Mouse (Mus musculus) midbrain, embryonic 16.5 days (tissue): ENCODE data around the gene Marc2. TPM values are rescaled to one million over a fixed set of nuclear protein-coding genes. Genes with fewer than 3 reads are reported as not detected.

Source experiments
- ATAC-seq: fragments of 200-750 bp; cut with Nextera tagmentation; 2 replicates; pipeline ENCODE4 v1.8.0; 2017; ENCODE audit warnings: moderate TSS enrichment
- H3K27ac ChIP-seq: fragments of 300-500 bp; sonication (generic); 2 replicates; pipeline ENCODE4 v1.5.1; 2014; ENCODE audit warnings: mild to moderate bottlenecking, low read length, mixed read lengths
- H3K27me3 ChIP-seq: fragments of 300-500 bp; sonication (generic); 2 replicates; pipeline ENCODE4 v1.6.1; 2014; ENCODE audit warnings: low read depth, low read length, mixed read lengths; ENCODE audit not compliant: control insufficient read depth, insufficient read depth
- H3K36me3 ChIP-seq: fragments of 300-500 bp; sonication (generic); 2 replicates; pipeline ENCODE4 v1.6.1; 2014; ENCODE audit warnings: mild to moderate bottlenecking, low read length, moderate library complexity, mixed read lengths; ENCODE audit not compliant: control insufficient read depth, insufficient read depth
- H3K4me1 ChIP-seq: fragments of 300-500 bp; sonication (generic); 2 replicates; pipeline ENCODE4 v1.6.1; 2014; ENCODE audit warnings: mild to moderate bottlenecking, low read length, mixed read lengths; ENCODE audit not compliant: control insufficient read depth, insufficient read depth
- H3K4me2 ChIP-seq: fragments of 300-500 bp; sonication (generic); 2 replicates; pipeline ENCODE4 v1.6.1; 2014; ENCODE audit warnings: mild to moderate bottlenecking, low read length, mixed read lengths
- H3K4me3 ChIP-seq: fragments of 300-500 bp; sonication (generic); 2 replicates; pipeline ENCODE4 v1.5.1; 2014; ENCODE audit warnings: low read depth, mild to moderate bottlenecking, low read length, moderate library complexity, mixed read lengths
- H3K9ac ChIP-seq: fragments of 300-500 bp; sonication (generic); 2 replicates; pipeline ENCODE4 v1.6.1; 2014; ENCODE audit warnings: low read depth, low read length, mixed read lengths
- H3K9me3 ChIP-seq: fragments of 300-500 bp; sonication (generic); replicated peaks from 2 replicates; pipeline ENCODE4 v1.6.1; 2014; ENCODE audit warnings: mild to moderate bottlenecking, low read length, mixed read lengths; ENCODE audit not compliant: control insufficient read depth, poor library complexity, severe bottlenecking
- WGBS: fragments of 180-500 bp; shearing (Covaris S2); extraction: QIAGEN DNeasy Blood & Tissue Kit; methylation state at CpG from one replicate; pipeline ENCODE4 v1.1.7; 2014; 5-methylcytosine and 5-hydroxymethylcytosine counted together
- polyA plus RNA-seq: library from polyadenylated mRNA; unstranded; fragments of >200 nt; fragmentation: Nextera tagmentation; extraction: Ambion mirVana; gene quantifications from 2 replicates; pipeline ENCODE4 v1.2.1, GENCODE M21; 2015

The Marc2 gene
- polyA plus RNA-seq, 1 experiment from 2014 or later: 97.7 TPM

DNA sequence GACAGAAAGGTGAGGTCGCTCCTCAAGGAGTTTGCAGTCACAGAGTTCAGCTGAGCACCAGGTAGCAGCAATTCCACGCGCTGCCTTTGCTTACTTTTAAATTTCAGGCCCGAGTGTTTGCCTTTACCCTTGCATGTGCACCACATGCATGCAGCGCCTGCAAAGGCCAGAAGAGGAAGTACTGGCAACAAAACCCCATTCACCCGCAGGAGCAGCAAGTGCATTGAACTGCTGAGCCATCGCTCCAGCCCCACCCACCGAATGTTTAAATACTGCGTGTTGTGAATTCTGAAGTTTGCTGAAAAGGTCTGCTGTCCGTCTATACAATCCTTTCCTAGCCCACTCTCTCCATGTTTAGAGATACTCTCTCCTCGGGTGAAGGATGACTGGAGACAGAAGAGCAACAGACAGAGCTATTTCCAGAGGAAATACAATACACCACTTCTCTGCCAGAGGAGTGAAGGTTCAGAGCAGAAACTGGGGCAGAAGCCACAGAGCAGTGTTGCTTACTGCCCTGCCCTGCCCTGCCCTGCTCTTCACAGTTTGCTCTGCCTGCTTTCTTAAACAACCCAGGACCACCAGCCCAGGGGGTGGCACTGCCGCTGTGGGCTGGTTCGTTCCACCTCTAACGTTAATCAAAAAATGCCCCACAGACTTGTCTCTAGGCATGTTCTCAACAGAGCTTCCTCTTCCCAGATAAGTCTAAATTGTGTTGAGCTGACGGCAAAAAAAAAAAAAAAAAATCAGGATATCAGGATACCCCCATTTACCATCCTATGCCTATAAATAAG, 38.4 kb downstream of the Marc2 start:
- Histone ChIP-seq H3K27me3 (no peaks in the 10 kb centered on the region; the same call in 1 of the 2 replicates), H3K4me3 (no peak overlapping the region), H3K9ac (no peak overlapping the region), H3K4me1 (peaks cover 9% of the 10 kb centered on the region; the same call in 1 of the 2 replicates), H3K36me3 (no peaks in the 10 kb centered on the region), H3K27ac (no peak overlapping the region), H3K9me3 (no peaks in the 10 kb centered on the region), H3K4me2 (no peak overlapping the region)
- 71% methylated on average over 15 of the region's 15 CpGs for WGBS
- ATAC-seq: no peak

DNA sequence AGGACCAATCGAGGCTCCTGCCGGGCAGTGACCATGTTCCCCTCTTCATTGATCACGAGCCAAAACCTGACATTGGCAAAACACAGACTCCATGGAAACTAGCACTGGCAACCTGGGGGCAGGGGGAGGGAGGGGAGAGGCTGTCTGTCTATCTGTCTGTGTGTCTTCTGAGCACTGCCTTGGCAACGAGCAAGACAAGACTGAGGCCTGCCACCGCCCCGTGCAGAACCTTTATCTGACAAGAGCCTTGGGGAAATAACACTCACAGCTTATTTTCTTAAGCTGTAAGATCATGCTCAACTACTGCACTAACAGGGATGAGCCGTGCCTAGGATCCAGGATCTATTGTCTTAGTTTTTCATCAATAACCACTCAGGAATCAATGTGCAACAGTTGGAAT, 39.1 kb downstream of the Marc2 start:
- Histone ChIP-seq H3K36me3 (no peaks in the 10 kb centered on the region), H3K9me3 (no peaks in the 10 kb centered on the region), H3K4me1 (peaks cover 9% of the 10 kb centered on the region; the same call in 1 of the 2 replicates), H3K9ac (no peak overlapping the region), H3K27ac (no peak overlapping the region), H3K4me3 (no peak overlapping the region), H3K4me2 (no peak overlapping the region), H3K27me3 (no peaks in the 10 kb centered on the region; the same call in 1 of the 2 replicates)
- ATAC-seq: no peak
- WGBS: 75% methylated on average over 7 of the region's 7 CpGs

GRCm38 (mm10) chr1:184805749-184806148, 40.5 kb downstream of the Marc2 start:
- WGBS: 93% methylated on average over 4 of the region's 4 CpGs
- Histone ChIP-seq H3K27ac (no peak overlapping the region), H3K9me3 (peaks cover 2% of the 10 kb centered on the region; the same call in 1 of the 2 replicates), H3K27me3 (no peaks in the 10 kb centered on the region; the same call in 1 of the 2 replicates), H3K4me3 (no peak overlapping the region), H3K9ac (no peak overlapping the region), H3K4me2 (no peak overlapping the region), H3K36me3 (no peaks in the 10 kb centered on the region), H3K4me1 (peaks cover 5% of the 10 kb centered on the region; the same call in 1 of the 2 replicates)
- no peak for ATAC-seq

DNA sequence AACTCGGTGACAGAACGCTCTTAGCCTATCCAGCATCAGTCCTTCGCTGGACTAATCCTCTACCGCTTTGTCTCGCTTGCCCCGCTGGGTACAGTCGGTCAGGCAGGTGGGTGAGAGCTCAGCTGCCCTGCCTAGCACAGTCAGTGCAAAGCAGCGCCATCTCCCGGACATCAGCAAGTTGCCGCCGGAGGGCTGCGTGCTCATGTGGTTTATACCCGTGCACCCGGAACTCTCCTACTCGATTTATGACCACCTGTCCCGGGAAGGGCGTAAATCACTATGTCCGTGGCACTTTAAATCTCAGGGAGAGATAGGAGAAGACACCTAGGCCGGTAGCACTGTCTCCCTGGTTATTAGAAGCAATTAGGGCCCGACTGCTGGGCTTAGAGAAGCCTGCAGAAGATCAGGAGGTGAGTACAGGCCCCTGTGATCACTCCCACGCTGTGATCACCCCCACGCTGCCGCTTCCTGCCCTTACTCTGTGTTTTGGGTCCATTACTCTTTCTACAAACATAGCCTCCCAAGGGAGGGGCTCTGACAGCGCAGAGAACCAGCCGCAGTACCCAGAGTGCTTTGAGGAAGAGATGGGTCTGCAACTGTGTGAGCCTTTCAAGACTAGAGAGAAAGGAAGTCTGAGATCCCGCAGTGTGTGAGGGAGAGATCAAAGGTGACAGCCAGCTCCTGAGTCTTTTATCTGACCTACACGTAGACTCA, 52.9 kb downstream of the Marc2 start:
- peak; percentile 39; the same call in 1 of the 2 replicates for ATAC-seq
- H3K27me3 ChIP-seq: no peaks in the 10 kb centered on the region
- WGBS: 19% methylated on average over 27 of the region's 27 CpGs
- H3K4me3 ChIP-seq: no peak overlapping the region
- peak overlapping the region; percentile 20 for H3K4me2 ChIP-seq
- H3K27ac ChIP-seq: no peak overlapping the region
- 0 out of 2 replicates have a peak overlapping the region, but pooled peaks have one; percentile 7 for H3K9ac ChIP-seq
- H3K36me3 ChIP-seq: no peaks in the 10 kb centered on the region
- H3K4me1 ChIP-seq: peaks cover 2% of the 10 kb centered on the region; the same call in 1 of the 2 replicates
- no peaks in the 10 kb centered on the region for H3K9me3 ChIP-seq

GRCm38 (mm10) chr1:184791109-184791508, 55.1 kb downstream of the Marc2 start:
- no peak for ATAC-seq
- H3K9ac ChIP-seq: no peak overlapping the region
- H3K4me2 ChIP-seq: no peak overlapping the region
- 11% methylated on average over 2 of the region's 2 CpGs for WGBS
- peaks cover 2% of the 10 kb centered on the region; the same call in 1 of the 2 replicates for H3K4me1 ChIP-seq
- no peak overlapping the region for H3K27ac ChIP-seq
- no peaks in the 10 kb centered on the region for H3K9me3 ChIP-seq
- no peaks in the 10 kb centered on the region for H3K27me3 ChIP-seq
- H3K4me3 ChIP-seq: no peak overlapping the region
- no peaks in the 10 kb centered on the region for H3K36me3 ChIP-seq

GRCm38 (mm10) chr1:184786376-184787151, 59.7 kb downstream of the Marc2 start:
- WGBS: 69% methylated on average over 13 of the region's 13 CpGs

GRCm38 (mm10) chr1:184783641-184784040, 62.6 kb downstream of the Marc2 start:
- WGBS: 87% methylated on average over 4 of the region's 4 CpGs
- Histone ChIP-seq H3K9me3 (no peaks in the 10 kb centered on the region), H3K27ac (no peak overlapping the region), H3K9ac (no peak overlapping the region), H3K4me3 (no peak overlapping the region), H3K36me3 (no peaks in the 10 kb centered on the region), H3K4me1 (no peaks in the 10 kb centered on the region), H3K27me3 (no peaks in the 10 kb centered on the region), H3K4me2 (no peak overlapping the region)
- no peak for ATAC-seq

More at GRCm38 (mm10) chr1:184786376-184787151, 59.7 kb downstream of the Marc2 start:
- Histone ChIP-seq H3K4me2 (no peak overlapping the region), H3K27me3 (no peaks in the 10 kb centered on the region), H3K27ac (no peak overlapping the region), H3K9me3 (no peaks in the 10 kb centered on the region), H3K4me3 (no peak overlapping the region), H3K4me1 (no peaks in the 10 kb centered on the region), H3K36me3 (no peaks in the 10 kb centered on the region), H3K9ac (no peak overlapping the region)
- no peak for ATAC-seq

GRCm38 (mm10) chr1:184782161-184782513, 64.1 kb downstream of the Marc2 start:
- Histone ChIP-seq H3K36me3 (no peaks in the 10 kb centered on the region), H3K4me1 (no peaks in the 10 kb centered on the region), H3K9ac (no peak overlapping the region), H3K4me3 (no peak overlapping the region), H3K4me2 (no peak overlapping the region), H3K27me3 (no peaks in the 10 kb centered on the region), H3K9me3 (no peaks in the 10 kb centered on the region), H3K27ac (no peak overlapping the region)
- ATAC-seq: no peak
- WGBS: 84% methylated on average over 14 of the region's 14 CpGs
